ENCODE assay signal across 8 mouse cellular contexts in genomic region chr2:32260635-32261034, GRCm38 (mm10). TPM values are rescaled to one million over a fixed set of nuclear protein-coding genes. Genes with fewer than 3 reads are reported as not detected.
A peak's percentile ranks its signal among the peaks of the same experiment; 100 is the strongest.
DNase-seq lines count a peak whose midpoint lies in the region; ATAC-seq and TF ChIP-seq lines count a peak whose summit lies in the region.

No protein-coding gene starts in this region.

- peak overlapping the region; percentile 87 for H3K4me2 ChIP-seq in forebrain, embryonic 13.5 days
- H3K4me2 ChIP-seq in lung, postnatal 0 days (replicated peaks; ENCODE audit: low read depth, low read length): no peak overlapping the region

- DNase-seq in layer of hippocampus, postnatal 10 days (ENCODE audit: low spot score in 2 of 2): peak; percentile 29 to 50
- DNase-seq in layer of hippocampus, adult 8-10 months (ENCODE audit: low spot score in 2 of 2): no peak
- peak; percentile 57 for DNase-seq in c-Kit-negative CD71-positive TER-119-positive erythroid progenitor cells, embryonic 14.5 days (ENCODE audit: low read depth, low spot score)
- peak; percentile 66 for DNase-seq in kidney, adult 18-20 months
- DNase-seq in lung, postnatal 0 days (ENCODE audit: low spot score): peak; percentile 61
- peak; percentile 66 for DNase-seq in spleen, adult 12 weeks (ENCODE audit: low spot score)
- no peak for DNase-seq in adrenal gland, adult 18-20 months (ENCODE audit: low spot score in 2 of 2)

- no peaks in the 10 kb centered on the region for H3K27me3 ChIP-seq in forebrain, embryonic 13.5 days
- no peaks in the 10 kb centered on the region for H3K27me3 ChIP-seq in lung, postnatal 0 days (replicated peaks; ENCODE audit: insufficient read depth, low read length)

- H3K9me3 ChIP-seq in forebrain, embryonic 13.5 days (replicated peaks): no peaks in the 10 kb centered on the region
- H3K9me3 ChIP-seq in lung, postnatal 0 days (ENCODE audit: low read length): no peaks in the 10 kb centered on the region

- H3K4me3 ChIP-seq in forebrain, embryonic 13.5 days: peak overlapping the region; percentile 86; the same call in 1 of the 2 replicates
- H3K4me3 ChIP-seq in lung, postnatal 0 days (ENCODE audit: low read depth, low read length): no peak overlapping the region

- H3K36me3 ChIP-seq in forebrain, embryonic 13.5 days (ENCODE audit: poor library complexity, severe bottlenecking): peaks cover 28% of the 10 kb centered on the region
- H3K36me3 ChIP-seq in lung, postnatal 0 days (ENCODE audit: insufficient read depth, low read length): no peaks in the 10 kb centered on the region; the same call in 1 of the 2 replicates

- 37% methylated on average over 4 of the region's 4 CpGs for WGBS in forebrain, embryonic 13.5 days
- 19% methylated on average over 4 of the region's 4 CpGs for WGBS in lung, postnatal 0 days

- peaks cover 17% of the 10 kb centered on the region for H3K4me1 ChIP-seq in forebrain, embryonic 13.5 days
- H3K4me1 ChIP-seq in lung, postnatal 0 days (ENCODE audit: insufficient read depth, low read depth, low read length): peaks cover 9% of the 10 kb centered on the region; the same call in 1 of the 2 replicates

- no peak overlapping the region for H3K27ac ChIP-seq in forebrain, embryonic 13.5 days
- H3K27ac ChIP-seq in lung, postnatal 0 days (ENCODE audit: low read length): no peak overlapping the region

- no peak for ATAC-seq in forebrain, embryonic 13.5 days
- no peak for ATAC-seq in lung, postnatal 0 days

- peak; percentile 65 for TF ChIP-seq CTCF in lung, postnatal 0 days (IDR thresholded peaks at IDR 0.05)

- TF ChIP-seq EP300 in lung, postnatal 0 days (IDR thresholded peaks at IDR 0.05): no peak

- H3K9ac ChIP-seq in forebrain, embryonic 13.5 days: no peak overlapping the region
- no peak overlapping the region for H3K9ac ChIP-seq in lung, postnatal 0 days (replicated peaks; ENCODE audit: low read depth)

RNA-seq across cellular contexts. Expression of gene Uck1, which starts 0.7 kb away (rescaled TPM):
- total RNA-seq in layer of hippocampus, postnatal 10 days (2021): 10 to 100 TPM; 64.8 to 64.9 TPM
- total RNA-seq in layer of hippocampus, adult 8-10 months (2022): 10 to 100 TPM; 48.6 to 60.0 (median 54.5) TPM
- polyA plus RNA-seq in forebrain, embryonic 13.5 days (2015; fragmentation: Nextera tagmentation; extraction: Ambion mirVana): 76.9 and 89.3 TPM in 2 replicates
- polyA plus RNA-seq in lung, postnatal 0 days (2015; fragmentation: Nextera tagmentation; extraction: Ambion mirVana): 50.9 and 57.7 TPM in 2 replicates
- 100 to 1,000 TPM; 125 to 144 TPM for total RNA-seq in adrenal gland, adult 18-20 months (2021)

RNA-seq across cellular contexts. Expression of gene Pomt1, which starts 24.2 kb away (rescaled TPM):
- total RNA-seq in layer of hippocampus, postnatal 10 days (2021): 10 to 100 TPM; 28.2 to 28.5 TPM
- total RNA-seq in layer of hippocampus, adult 8-10 months (2022): 10 to 100 TPM; 21.4 to 31.1 (median 26.2) TPM
- 23.7 and 27.0 TPM in 2 replicates for polyA plus RNA-seq in forebrain, embryonic 13.5 days (2015; fragmentation: Nextera tagmentation; extraction: Ambion mirVana)
- 9.2 TPM in 2 replicates for polyA plus RNA-seq in lung, postnatal 0 days (2015; fragmentation: Nextera tagmentation; extraction: Ambion mirVana)
- total RNA-seq in adrenal gland, adult 18-20 months (2021): 10 to 100 TPM; 33.5 to 38.7 TPM

RNA-seq across cellular contexts. Expression of gene Golga2, which starts 26.5 kb away (rescaled TPM):
- 10 to 100 TPM; 75.1 to 78.9 TPM for total RNA-seq in layer of hippocampus, postnatal 10 days (2021)
- total RNA-seq in layer of hippocampus, adult 8-10 months (2022): 10 to 100 TPM; 88.0 to 97.6 (median 92.3) TPM
- polyA plus RNA-seq in forebrain, embryonic 13.5 days (2015; fragmentation: Nextera tagmentation; extraction: Ambion mirVana): 20.5 and 23.4 TPM in 2 replicates
- 20.0 and 21.9 TPM in 2 replicates for polyA plus RNA-seq in lung, postnatal 0 days (2015; fragmentation: Nextera tagmentation; extraction: Ambion mirVana)
- total RNA-seq in adrenal gland, adult 18-20 months (2021): 10 to 100 TPM; 70.5 to 75.4 TPM

RNA-seq across cellular contexts. Expression of gene Swi5, which starts 27.2 kb away (rescaled TPM):
- total RNA-seq in layer of hippocampus, postnatal 10 days (2021): 100 to 1,000 TPM; 237 to 239 TPM
- 100 to 1,000 TPM; 192 to 208 (median 196) TPM for total RNA-seq in layer of hippocampus, adult 8-10 months (2022)
- 466 and 470 TPM in 2 replicates for polyA plus RNA-seq in forebrain, embryonic 13.5 days (2015; fragmentation: Nextera tagmentation; extraction: Ambion mirVana)
- 290 and 299 TPM in 2 replicates for polyA plus RNA-seq in lung, postnatal 0 days (2015; fragmentation: Nextera tagmentation; extraction: Ambion mirVana)
- total RNA-seq in adrenal gland, adult 18-20 months (2021): 100 to 1,000 TPM; 291 to 303 TPM

Comparison
In these comparisons a context has a peak if more than half of its experiments do, and no peak if none do; other contexts are left out.
1. DNase-seq: peak in layer of hippocampus, postnatal 10 days (2 of 2), c-Kit-negative CD71-positive TER-119-positive erythroid progenitor cells, embryonic 14.5 days (single experiment), kidney, adult 18-20 months (single experiment), lung, postnatal 0 days (single experiment) and spleen, adult 12 weeks (single experiment); none in layer of hippocampus, adult 8-10 months (0 of 2) and adrenal gland, adult 18-20 months (0 of 2).